ENCODE assay signal across 14 mouse cellular contexts in genomic region chr5:111025476-111025875, GRCm38 (mm10).
DNase-seq lines count a peak whose midpoint lies in the region; ATAC-seq lines count a peak whose summit lies in the region.
"Had no signal": no experiment of that assay in that cellular context is flagged by ENCODE, and none has a peak within 500 bp of the region (broad histone marks: within the 10 kb centered on the region; RNA-seq: fewer than 3 reads in every experiment).

No protein-coding gene starts in this region.

- ATAC-seq in forebrain, embryonic 14.5 days, result no peak; the same call in 1 of the 2 replicates
- ATAC-seq in limb, embryonic 12.5 days (ENCODE audit: insufficient number of reproducible peaks, insufficient read depth, low FRiP score, low TSS enrichment, low read depth), result no peak

- no peaks in the 10 kb centered on the region for H3K9me3 ChIP-seq in forebrain, embryonic 14.5 days (replicated peaks; ENCODE audit: control insufficient read depth, low read length)
- H3K9me3 ChIP-seq in limb, embryonic 12.5 days, result no peaks in the 10 kb centered on the region
- H3K9me3 ChIP-seq: lung, embryonic 15.5 days had no signal

- H3K4me2 ChIP-seq in forebrain, embryonic 14.5 days (ENCODE audit: low read length), result no peak overlapping the region
- peak overlapping the region; percentile 8; the same call in 1 of the 2 replicates for H3K4me2 ChIP-seq in limb, embryonic 12.5 days
- H3K4me2 ChIP-seq: lung, embryonic 15.5 days had no signal

- no peaks in the 10 kb centered on the region for H3K27me3 ChIP-seq in forebrain, embryonic 14.5 days (replicated peaks; ENCODE audit: control insufficient read depth, insufficient read depth, low read length)
- H3K27me3 ChIP-seq in limb, embryonic 12.5 days, result no peaks in the 10 kb centered on the region
- H3K27me3 ChIP-seq: lung, embryonic 15.5 days had no signal

- peak overlapping the region; percentile 58 for H3K27ac ChIP-seq in forebrain, embryonic 14.5 days (ENCODE audit: low read depth, low read length)
- H3K27ac ChIP-seq in limb, embryonic 12.5 days, result peak overlapping the region; percentile 59; the same call in 1 of the 2 replicates
- H3K27ac ChIP-seq: lung, embryonic 15.5 days had no signal

- peak overlapping the region; percentile 29; the same call in 1 of the 2 replicates for H3K9ac ChIP-seq in forebrain, embryonic 14.5 days (ENCODE audit: low read length)
- H3K9ac ChIP-seq in limb, embryonic 12.5 days (replicated peaks), result no peak overlapping the region
- H3K9ac ChIP-seq: lung, embryonic 15.5 days had no signal

- 46% methylated on average over 14 of the region's 14 CpGs for WGBS in forebrain, embryonic 14.5 days
- WGBS in limb, embryonic 12.5 days, result 41% methylated on average over 14 of the region's 14 CpGs

- peaks cover 65% of the 10 kb centered on the region for H3K4me1 ChIP-seq in forebrain, embryonic 14.5 days (ENCODE audit: control insufficient read depth, insufficient read depth, low read length)
- H3K4me1 ChIP-seq in limb, embryonic 12.5 days (replicated peaks), result peaks cover 56% of the 10 kb centered on the region

- no peaks in the 10 kb centered on the region for H3K36me3 ChIP-seq in forebrain, embryonic 14.5 days (ENCODE audit: control insufficient read depth, insufficient read depth, low read length)
- no peaks in the 10 kb centered on the region for H3K36me3 ChIP-seq in limb, embryonic 12.5 days
- H3K36me3 ChIP-seq: lung, embryonic 15.5 days had no signal

- DNase-seq in embryo, embryonic 10.5 days (ENCODE audit: low spot score), result peak; percentile 35
- no peak for DNase-seq in embryo, embryonic 10 days (ENCODE audit: low spot score)
- no peak for DNase-seq in forebrain, embryonic 14.5 days (ENCODE audit: low spot score)
- peak; percentile 42 for DNase-seq in thymus, postnatal 0 days (ENCODE audit: low spot score)
- DNase-seq in spleen, postnatal 4 days (ENCODE audit: low spot score in 2 of 2), result no peak
- no peak for DNase-seq in kidney, adult 8-10 months
- DNase-seq in frontal cortex, postnatal 10 days (ENCODE audit: low spot score in 2 of 2), result no peak
- DNase-seq: adrenal gland, postnatal 36 days; cerebellum, adult 8-10 months; heart, adult 11 months; kidney, adult 11 months had no signal

- H3K4me3 ChIP-seq in forebrain, embryonic 14.5 days (ENCODE audit: low read depth, low read length), result no peak overlapping the region
- H3K4me3 ChIP-seq in limb, embryonic 12.5 days (replicated peaks), result no peak overlapping the region
- H3K4me3 ChIP-seq: erythroblast, embryonic 14.5 days; lung, embryonic 15.5 days had no signal

Comparison
In these comparisons a context has a peak if more than half of its experiments do, and no peak if none do; other contexts are left out.
1. DNase-seq: peak in embryo, embryonic 10.5 days (single experiment) and thymus, postnatal 0 days (single experiment); none in embryo, embryonic 10 days (single experiment), forebrain, embryonic 14.5 days (single experiment), spleen, postnatal 4 days (0 of 2), kidney, adult 8-10 months (0 of 2) and frontal cortex, postnatal 10 days (0 of 2).